Mouse (Mus musculus): Measurements from ENCODE around the gene Mbl1. TPM values are rescaled to one million over a fixed set of nuclear protein-coding genes. Genes with fewer than 3 reads are reported as not detected.

The Mbl1 gene
- polyA plus RNA-seq, 1 experiment: 0.12 TPM

GRCm38 (mm10) chr14:41160743-41161142, 9.5 kb downstream of the Mbl1 start:
- TF ChIP-seq CTCF (IDR thresholded peaks at IDR 0.05; ENCODE audit: control insufficient read depth, insufficient read depth, insufficient replicate concordance, low read depth, low read length): no peak
- TF ChIP-seq POLR2A (IDR thresholded peaks at IDR 0.05; ENCODE audit: control insufficient read depth, low read depth, low read length): no peak
- H3K27ac ChIP-seq (ENCODE audit: control insufficient read depth, insufficient read depth, low read depth, low read length): no peak overlapping the region
- no peak overlapping the region for H3K4me3 ChIP-seq (ENCODE audit: control insufficient read depth, low read depth, low read length)
- no peaks in the 10 kb centered on the region for H3K36me3 ChIP-seq (ENCODE audit: control insufficient read depth, insufficient read depth, low read length)
- H3K4me1 ChIP-seq (ENCODE audit: control insufficient read depth, insufficient read depth, low read length): no peaks in the 10 kb centered on the region
- H3K27me3 ChIP-seq (ENCODE audit: control insufficient read depth, insufficient read depth, low read length): no peaks in the 10 kb centered on the region

- H3K36me3 ChIP-seq (ENCODE audit: control insufficient read depth, insufficient read depth, low read length): no peaks in the 10 kb centered on the region
- TF ChIP-seq POLR2A (IDR thresholded peaks at IDR 0.05; ENCODE audit: control insufficient read depth, low read depth, low read length) (no peak), CTCF (IDR thresholded peaks at IDR 0.05; ENCODE audit: control insufficient read depth, insufficient read depth, insufficient replicate concordance, low read depth, low read length) (peak; percentile 71; the same call in 1 of the 2 replicates)
- H3K4me3 ChIP-seq (ENCODE audit: control insufficient read depth, low read depth, low read length): no peak overlapping the region
- no peaks in the 10 kb centered on the region for H3K4me1 ChIP-seq (ENCODE audit: control insufficient read depth, insufficient read depth, low read length)
- H3K27me3 ChIP-seq (ENCODE audit: control insufficient read depth, insufficient read depth, low read length): no peaks in the 10 kb centered on the region
- no peak overlapping the region for H3K27ac ChIP-seq (ENCODE audit: control insufficient read depth, insufficient read depth, low read depth, low read length)
Observed at GRCm38 (mm10) chr14:41162663-41163062, 11.4 kb downstream of the Mbl1 start.

- H3K4me1 ChIP-seq (ENCODE audit: control insufficient read depth, insufficient read depth, low read length): no peaks in the 10 kb centered on the region
- no peaks in the 10 kb centered on the region for H3K36me3 ChIP-seq (ENCODE audit: control insufficient read depth, insufficient read depth, low read length)
- H3K27me3 ChIP-seq (ENCODE audit: control insufficient read depth, insufficient read depth, low read length): no peaks in the 10 kb centered on the region
- TF ChIP-seq CTCF (IDR thresholded peaks at IDR 0.05; ENCODE audit: control insufficient read depth, insufficient read depth, insufficient replicate concordance, low read depth, low read length): no peak
- no peak for TF ChIP-seq POLR2A (IDR thresholded peaks at IDR 0.05; ENCODE audit: control insufficient read depth, low read depth, low read length)
- no peak overlapping the region for H3K27ac ChIP-seq (ENCODE audit: control insufficient read depth, insufficient read depth, low read depth, low read length)
- no peak overlapping the region for H3K4me3 ChIP-seq (ENCODE audit: control insufficient read depth, low read depth, low read length)
Observed at GRCm38 (mm10) chr14:41167278-41167677, 16.0 kb downstream of the Mbl1 start.

- no peaks in the 10 kb centered on the region for H3K36me3 ChIP-seq (ENCODE audit: control insufficient read depth, insufficient read depth, low read length)
- H3K4me3 ChIP-seq (ENCODE audit: control insufficient read depth, low read depth, low read length): no peak overlapping the region
- TF ChIP-seq POLR2A (IDR thresholded peaks at IDR 0.05; ENCODE audit: control insufficient read depth, low read depth, low read length) (no peak), CTCF (IDR thresholded peaks at IDR 0.05; ENCODE audit: control insufficient read depth, insufficient read depth, insufficient replicate concordance, low read depth, low read length) (no peak)
- no peaks in the 10 kb centered on the region for H3K27me3 ChIP-seq (ENCODE audit: control insufficient read depth, insufficient read depth, low read length)
- no peaks in the 10 kb centered on the region for H3K4me1 ChIP-seq (ENCODE audit: control insufficient read depth, insufficient read depth, low read length)
- no peak overlapping the region for H3K27ac ChIP-seq (ENCODE audit: control insufficient read depth, insufficient read depth, low read depth, low read length)
Observed at GRCm38 (mm10) chr14:41168567-41168966, 17.3 kb downstream of the Mbl1 start.

GRCm38 (mm10) chr14:41170514-41170913, 19.3 kb downstream of the Mbl1 start:
- Histone ChIP-seq H3K36me3 (ENCODE audit: control insufficient read depth, insufficient read depth, low read length) (no peaks in the 10 kb centered on the region), H3K27ac (ENCODE audit: control insufficient read depth, insufficient read depth, low read depth, low read length) (no peak overlapping the region), H3K4me3 (ENCODE audit: control insufficient read depth, low read depth, low read length) (no peak overlapping the region), H3K4me1 (ENCODE audit: control insufficient read depth, insufficient read depth, low read length) (no peaks in the 10 kb centered on the region), H3K27me3 (ENCODE audit: control insufficient read depth, insufficient read depth, low read length) (no peaks in the 10 kb centered on the region)
- TF ChIP-seq POLR2A (IDR thresholded peaks at IDR 0.05; ENCODE audit: control insufficient read depth, low read depth, low read length): no peak
- TF ChIP-seq CTCF (IDR thresholded peaks at IDR 0.05; ENCODE audit: control insufficient read depth, insufficient read depth, insufficient replicate concordance, low read depth, low read length): no peak

GRCm38 (mm10) chr14:41174802-41175201, 23.5 kb downstream of the Mbl1 start:
- H3K27me3 ChIP-seq (ENCODE audit: control insufficient read depth, insufficient read depth, low read length): no peaks in the 10 kb centered on the region
- no peak overlapping the region for H3K27ac ChIP-seq (ENCODE audit: control insufficient read depth, insufficient read depth, low read depth, low read length)
- H3K4me3 ChIP-seq (ENCODE audit: control insufficient read depth, low read depth, low read length): no peak overlapping the region
- no peaks in the 10 kb centered on the region for H3K4me1 ChIP-seq (ENCODE audit: control insufficient read depth, insufficient read depth, low read length)
- no peaks in the 10 kb centered on the region for H3K36me3 ChIP-seq (ENCODE audit: control insufficient read depth, insufficient read depth, low read length)
- no peak for TF ChIP-seq CTCF (IDR thresholded peaks at IDR 0.05; ENCODE audit: control insufficient read depth, insufficient read depth, insufficient replicate concordance, low read depth, low read length)
- TF ChIP-seq POLR2A (IDR thresholded peaks at IDR 0.05; ENCODE audit: control insufficient read depth, low read depth, low read length): no peak

GRCm38 (mm10) chr14:41185059-41185821, 34.0 kb downstream of the Mbl1 start, which contains the start of gene Sftpd:
TSS of gene Sftpd (minus strand) at chr14:41185149.
- no peak within 1 kb of the TSS for H3K27ac ChIP-seq (ENCODE audit: control insufficient read depth, insufficient read depth, low read depth, low read length)
- H3K4me3 ChIP-seq (ENCODE audit: control insufficient read depth, low read depth, low read length): no peak within 1 kb of the TSS
- no peaks in the 10 kb centered on the region for H3K4me1 ChIP-seq (ENCODE audit: control insufficient read depth, insufficient read depth, low read length)
- H3K36me3 ChIP-seq (ENCODE audit: control insufficient read depth, insufficient read depth, low read length): no peaks in the 10 kb centered on the region
- no peaks in the 10 kb centered on the region for H3K27me3 ChIP-seq (ENCODE audit: control insufficient read depth, insufficient read depth, low read length)
- TF ChIP-seq CTCF (IDR thresholded peaks at IDR 0.05; ENCODE audit: control insufficient read depth, insufficient read depth, insufficient replicate concordance, low read depth, low read length) (no peak), POLR2A (IDR thresholded peaks at IDR 0.05; ENCODE audit: control insufficient read depth, low read depth, low read length) (no peak)

Data from testis, adult 2 months (tissue).